Mouse (Mus musculus) embryonic stem cell, embryonic (primary cell): ENCODE measurements around the gene Ascl4.

Experiments
- CTCF ChIA-PET, 4 experiments: fragments of 300-600 bp in 2 of 4; fragments of 350-600 bp in 2 of 4; sonication (Branson Sonifier 250); formaldehyde crosslinking; loops; one replicate each; lab custom pipeline; 2022; ENCODE audit warnings: inconsistent platforms in 2 of 4; lab: Charles Lee
- POLR2A ChIA-PET, 4 experiments: fragments of 300-600 bp in 2 of 4; fragments of 350-600 bp in 2 of 4; sonication (Branson Sonifier 250); formaldehyde crosslinking; loops; one replicate each; lab custom pipeline; 2022; ENCODE audit warnings: antibody characterized with exemption in 4 of 4, inconsistent platforms in 1 of 4; lab: Charles Lee

Gene Ascl4

DNA sequence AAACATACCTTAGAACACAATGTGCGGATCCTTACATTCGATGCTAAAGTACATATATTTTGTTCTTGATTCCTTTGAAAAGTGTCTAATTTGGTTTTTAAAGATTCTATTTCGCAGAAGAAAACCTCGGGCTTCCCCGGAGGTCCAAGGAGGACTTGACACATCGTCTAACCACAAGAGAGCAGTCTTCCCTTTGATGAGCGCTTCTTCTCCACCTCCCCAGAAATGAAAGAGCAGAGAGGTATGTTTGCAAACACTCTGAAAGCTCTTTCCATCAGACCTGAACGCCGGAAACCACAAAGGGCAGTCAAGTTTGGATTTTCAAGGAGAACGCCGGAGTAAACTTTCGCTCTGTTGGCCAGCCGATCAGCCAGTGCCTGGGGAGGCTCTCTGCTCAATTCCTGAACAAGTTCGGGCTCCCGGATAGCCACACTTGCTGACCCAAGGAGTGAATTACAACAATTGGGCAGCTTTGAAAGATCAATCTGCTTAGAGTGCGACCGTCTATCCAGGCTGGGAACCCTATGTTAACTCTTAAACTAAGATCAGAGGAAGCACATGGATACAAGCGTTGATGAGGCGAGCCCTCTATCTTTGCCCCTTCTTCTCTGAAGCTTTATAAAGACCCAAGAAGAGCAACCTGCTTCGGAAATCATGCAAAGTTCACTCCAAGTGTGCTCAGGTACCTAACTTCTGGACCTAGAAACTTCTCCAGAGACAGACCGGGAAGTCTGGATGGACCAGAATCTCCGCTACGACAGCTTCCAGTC lies at the start of gene Ascl4:
Gene Ascl4, plus strand, starts transcription at position 6 of the 770 bp plus-strand sequence.
- CTCF ChIA-PET: interaction anchor here in 2 of 4 experiments (0.9 to 1.6 kb wide), 5 partner anchors 9 to 151 kb away, joined by 3 to 5 read pairs (median 3); partner anchors contain the start of gene Prdm4 (in 1 of the 2)
- POLR2A ChIA-PET: interaction anchor here in 3 of 4 experiments (0.9 to 3.9 kb wide), 13 partner anchors 9 to 123 kb away, joined by 3 to 30 read pairs (median 4); partner anchors contain the start of genes Fbxo7 (in 1 of the 3), Prdm4 (in 1 of the 3) and Rtcb (in 1 of the 3)

GRCm38 (mm10) chr10:85879886-85880486 lies 47.5 kb upstream of the Ascl4 start:
- CTCF ChIA-PET: no interaction called here
- POLR2A ChIA-PET: interaction anchor here in 3 of 4 experiments (0.7 to 1.7 kb wide), 4 partner anchors 8 to 37 kb away, joined by 3 to 6 read pairs (median 4); no protein-coding TSS in a partner anchor

- ChIA-PET POLR2A (interaction anchor here (0.5 to 7.4 kb wide), 16 partner anchors 11 to 1160 kb away, joined by 3 to 110 read pairs (median 4); partner anchors contain the start of genes Ascl4 (in 1 of the 4), Nt5dc3 (in 1 of the 4) and Rtcb (in 1 of the 4)), CTCF (interaction anchor here (0.6 to 1.2 kb wide), 5 partner anchors 11 to 731 kb away, joined by 3 to 7 read pairs (median 3); partner anchors contain the start of genes Ascl4 (in 1 of the 4) and Btbd11 (in 1 of the 4))
Observed at GRCm38 (mm10) chr10:85916498-85917309, 10.8 kb upstream of the Ascl4 start, which contains the start of gene Prdm4. TSS of gene Prdm4 (minus strand) at chr10:85917142.

- ChIA-PET CTCF (interaction anchor here (0.6 to 1.9 kb wide), 15 partner anchors 8 to 1084 kb away, joined by 3 to 11 read pairs (median 3); partner anchors contain the start of genes Prdm4 (in 2 of the 4) and Syn3 (in 1 of the 4)), POLR2A (interaction anchor here in 3 of 4 experiments (0.5 to 3.9 kb wide), 22 partner anchors 8 to 915 kb away, joined by 3 to 30 read pairs (median 4); partner anchors contain the start of genes Rtcb (in 2 of the 3), Fbxo7 (in 1 of the 3) and Prdm4 (in 1 of the 3))
Observed at GRCm38 (mm10) chr10:85928499-85929207, 1.2 kb downstream of the Ascl4 start.

- POLR2A ChIA-PET: interaction anchor here in 3 of 4 experiments (0.5 to 3.9 kb wide), 21 partner anchors 9 to 316 kb away, joined by 3 to 30 read pairs (median 4); partner anchors contain the start of genes Rtcb (in 2 of the 3), Fbxo7 (in 1 of the 3) and Prdm4 (in 1 of the 3)
Observed at GRCm38 (mm10) chr10:85929208-85929591, 1.7 kb downstream of the Ascl4 start.

GRCm38 (mm10) chr10:85929962-85930361 lies 2.5 kb downstream of the Ascl4 start:
- CTCF ChIA-PET: interaction anchor here in 3 of 4 experiments (0.7 to 1.9 kb wide), 5 partner anchors 19 to 1172 kb away, joined by 3 to 4 read pairs (median 4); no protein-coding TSS in a partner anchor

More at GRCm38 (mm10) chr10:85929208-85929591, 1.7 kb downstream of the Ascl4 start:
- CTCF ChIA-PET: interaction anchor here (0.6 to 1.9 kb wide), 16 partner anchors 8 to 1171 kb away, joined by 3 to 11 read pairs (median 4); partner anchors contain the start of genes Prdm4 (in 1 of the 4) and Syn3 (in 1 of the 4)

GRCm38 (mm10) chr10:85936280-85936965 lies 8.9 kb downstream of the Ascl4 start:
- ChIA-PET POLR2A (interaction anchor here in 1 of 4 experiments (1.0 to 2.5 kb wide), 6 partner anchors 8 to 765 kb away, joined by 3 to 10 read pairs (median 5); partner anchors contain the start of gene Ascl4), CTCF (interaction anchor here in 2 of 4 experiments (1.4 to 1.8 kb wide), 2 partner anchors 8 to 32 kb away, joined by 4 read pairs; no protein-coding TSS in a partner anchor)

More at GRCm38 (mm10) chr10:85929962-85930361, 2.5 kb downstream of the Ascl4 start:
- POLR2A ChIA-PET: interaction anchor here in 3 of 4 experiments (0.6 to 3.9 kb wide), 19 partner anchors 8 to 315 kb away, joined by 3 to 30 read pairs (median 4); partner anchors contain the start of genes Prdm4 (in 1 of the 3) and Rtcb (in 1 of the 3)

GRCm38 (mm10) chr10:85948483-85949196 lies 21.2 kb downstream of the Ascl4 start:
- ChIA-PET CTCF (interaction anchor here in 1 of 4 experiments (0.6 kb wide), 1 partner anchor 915 kb away, joined by 3 read pairs; no protein-coding TSS in a partner anchor), POLR2A (interaction anchor here in 1 of 4 experiments (0.6 kb wide), 1 partner anchor 11 kb away, joined by 7 read pairs; no protein-coding TSS in a partner anchor)

DNA sequence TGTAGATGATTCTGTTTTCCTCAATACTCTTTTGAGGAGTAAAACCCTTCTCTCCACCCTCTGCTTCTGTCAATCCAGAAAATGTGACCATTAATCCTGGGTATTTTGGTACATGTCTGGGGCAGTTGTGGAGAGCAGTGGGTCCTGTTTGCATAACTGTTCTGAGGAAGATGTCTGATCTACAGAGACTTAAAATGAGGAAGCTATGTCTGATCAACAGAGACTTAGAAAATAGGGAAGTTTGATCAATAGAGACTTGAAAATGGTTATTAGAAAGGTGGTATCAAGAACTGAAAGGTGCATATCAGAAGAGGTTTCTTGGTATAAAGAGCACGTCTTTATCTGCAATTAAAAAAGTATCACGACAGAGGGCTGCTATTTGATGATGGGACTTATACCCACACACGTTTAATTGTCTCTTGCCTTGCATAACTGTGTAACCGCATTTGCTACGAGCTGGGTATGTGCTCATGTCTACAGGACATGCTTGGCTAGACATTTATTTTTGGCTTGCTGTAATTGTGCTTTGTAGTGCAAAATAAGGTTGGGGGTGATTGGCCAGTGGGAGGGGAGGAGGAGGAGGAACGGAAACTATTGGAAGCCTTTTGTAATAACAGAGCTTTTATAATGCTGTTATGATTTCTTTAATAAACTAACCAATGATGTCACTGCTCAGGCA lies 24.4 kb downstream of the Ascl4 start:
- ChIA-PET POLR2A (interaction anchor here in 2 of 4 experiments (0.6 to 1.2 kb wide), 3 partner anchors 10 to 943 kb away, joined by 3 to 7 read pairs (median 4); no protein-coding TSS in a partner anchor), CTCF (interaction anchor here in 3 of 4 experiments (0.5 to 0.8 kb wide), 3 partner anchors 8 to 70 kb away, joined by 3 to 4 read pairs (median 3); partner anchors contain the start of genes Ascl4 (in 1 of the 3) and Fbxo7 (in 1 of the 3))

GRCm38 (mm10) chr10:85953401-85953800 lies 25.9 kb downstream of the Ascl4 start:
- ChIA-PET CTCF (interaction anchor here in 2 of 4 experiments (0.6 to 1.0 kb wide), 3 partner anchors 69 to 754 kb away, joined by 3 to 4 read pairs (median 4); partner anchors contain the start of gene Fbxo7 (in 1 of the 2)), POLR2A (interaction anchor here (0.6 to 3.1 kb wide), 9 partner anchors 8 to 671 kb away, joined by 3 to 10 read pairs (median 4); no protein-coding TSS in a partner anchor)

GRCm38 (mm10) chr10:85954429-85954828 lies 26.9 kb downstream of the Ascl4 start:
- ChIA-PET POLR2A (interaction anchor here in 3 of 4 experiments (0.7 to 3.1 kb wide), 7 partner anchors 9 to 240 kb away, joined by 3 to 10 read pairs (median 4); no protein-coding TSS in a partner anchor), CTCF (no interaction called here)

DNA sequence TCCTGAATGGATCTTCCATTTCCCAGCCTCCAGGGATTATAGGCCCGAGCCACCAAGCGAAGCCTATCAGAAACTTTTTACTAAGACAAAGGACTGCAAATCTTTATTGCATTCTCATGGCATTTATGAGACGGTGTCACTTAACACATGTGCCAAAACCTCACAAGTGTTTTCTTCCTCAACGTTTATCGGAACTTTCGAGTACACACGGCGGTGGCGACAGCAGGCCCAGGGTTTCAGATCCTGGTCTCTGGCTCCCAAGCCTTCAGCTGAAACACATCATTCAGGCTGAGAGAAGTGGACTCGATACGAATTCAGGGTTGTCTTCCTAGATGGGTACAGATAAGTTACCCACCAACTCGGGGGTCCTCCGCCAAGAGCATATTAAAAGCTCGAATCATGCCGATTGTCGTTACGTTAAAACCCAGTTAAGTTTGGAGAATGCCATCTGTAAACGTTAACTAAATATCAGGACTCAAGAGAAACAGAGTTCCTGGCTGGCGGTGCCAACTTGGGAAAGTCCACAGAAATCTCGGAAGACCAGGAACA lies 29.5 kb downstream of the Ascl4 start:
- ChIA-PET POLR2A (interaction anchor here in 2 of 4 experiments (0.6 to 1.4 kb wide), 14 partner anchors 9 to 747 kb away, joined by 3 to 5 read pairs (median 3); partner anchors contain the start of genes Fbxo7 (in 1 of the 2) and Prdm4 (in 1 of the 2)), CTCF (interaction anchor here in 3 of 4 experiments (0.7 to 1.3 kb wide), 8 partner anchors 11 to 507 kb away, joined by 3 to 5 read pairs (median 3); partner anchors contain the start of gene Fbxo7 (in 3 of the 3))

- CTCF ChIA-PET: interaction anchor here in 3 of 4 experiments (0.6 to 1.3 kb wide), 10 partner anchors 10 to 541 kb away, joined by 3 to 6 read pairs (median 3); partner anchors contain the start of gene Fbxo7 (in 3 of the 3)
Observed at GRCm38 (mm10) chr10:85957464-85957950, 30.0 kb downstream of the Ascl4 start, which contains the start of gene Rtcb. TSS of gene Rtcb (minus strand) at chr10:85957823.

More at GRCm38 (mm10) chr10:85957464-85957950, 30.0 kb downstream of the Ascl4 start, which contains the start of gene Rtcb:
- POLR2A ChIA-PET: interaction anchor here in 2 of 4 experiments (0.6 to 1.4 kb wide), 15 partner anchors 10 to 747 kb away, joined by 3 to 5 read pairs (median 3); partner anchors contain the start of genes Fbxo7 (in 1 of the 2) and Prdm4 (in 1 of the 2)
